Comparison of ENCODE assay signal across 9 mouse cellular contexts in the genomic region with DNA sequence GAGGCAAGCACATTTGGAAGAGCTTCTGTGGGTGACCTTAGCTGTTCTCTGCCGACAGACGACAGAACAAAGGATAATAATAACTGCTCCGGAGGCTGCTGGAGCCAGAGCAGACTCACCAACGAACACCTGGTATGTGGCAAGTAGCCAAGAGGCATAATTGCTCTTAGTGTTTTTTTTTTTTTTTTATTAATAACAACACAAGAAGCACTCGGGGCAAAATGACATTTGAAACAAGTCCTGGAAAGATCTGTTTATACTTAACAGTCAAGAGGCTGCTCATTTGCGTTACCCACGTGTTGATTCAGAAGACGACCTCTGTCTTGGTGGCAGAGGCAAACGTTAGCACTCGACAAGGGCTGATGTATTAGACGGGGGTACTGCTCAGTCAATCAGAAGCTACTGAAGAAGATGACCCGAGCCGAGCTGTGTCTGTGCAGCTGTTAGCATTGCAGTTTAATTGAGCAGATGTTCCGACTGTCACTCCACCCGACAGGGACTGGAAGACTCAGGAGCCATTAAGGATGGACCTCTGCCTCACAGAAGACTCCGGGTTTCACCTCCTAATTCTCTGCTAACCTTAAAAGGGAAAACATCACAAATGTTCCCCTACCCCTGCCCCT.
DNase-seq lines count a peak whose midpoint lies in the region; ATAC-seq and TF ChIP-seq lines count a peak whose summit lies in the region.
"Had no signal": no experiment of that assay in that cellular context is flagged by ENCODE, and none has a peak within 500 bp of the region (broad histone marks: within the 10 kb centered on the region; RNA-seq: fewer than 3 reads in every experiment).

No protein-coding gene starts in this region.

- H3K4me1 ChIP-seq in embryonic facial prominence, embryonic 12.5 days, result peaks cover 10% of the 10 kb centered on the region; the same call in 1 of the 2 replicates
- H3K4me1 ChIP-seq in heart, postnatal 0 days (ENCODE audit: control insufficient read depth, insufficient read depth), result peaks cover 18% of the 10 kb centered on the region; the same call in 1 of the 2 replicates
- no peaks in the 10 kb centered on the region for H3K4me1 ChIP-seq in liver, postnatal 0 days (ENCODE audit: insufficient read depth)
- H3K4me1 ChIP-seq: liver, embryonic 13.5 days had no signal

- no peak overlapping the region for H3K9ac ChIP-seq in embryonic facial prominence, embryonic 12.5 days
- no peak overlapping the region for H3K9ac ChIP-seq in heart, postnatal 0 days (replicated peaks; ENCODE audit: low read depth, low read length)
- H3K9ac ChIP-seq in liver, postnatal 0 days (replicated peaks), result no peak overlapping the region
- H3K9ac ChIP-seq: liver, embryonic 13.5 days had no signal

- no peak overlapping the region for H3K4me2 ChIP-seq in embryonic facial prominence, embryonic 12.5 days (replicated peaks)
- peak overlapping the region; percentile 2; the same call in 1 of the 2 replicates for H3K4me2 ChIP-seq in heart, postnatal 0 days (ENCODE audit: low read depth, low read length)
- no peak overlapping the region for H3K4me2 ChIP-seq in liver, postnatal 0 days (ENCODE audit: low read depth, low read length)
- H3K4me2 ChIP-seq: liver, embryonic 13.5 days had no signal

- no peak; the same call in 1 of the 2 replicates for TF ChIP-seq EP300 in heart, postnatal 0 days (IDR thresholded peaks at IDR 0.05; ENCODE audit: low read depth)
- no peak for TF ChIP-seq EP300 in liver, postnatal 0 days (IDR thresholded peaks at IDR 0.05; ENCODE audit: low read depth)

- H3K36me3 ChIP-seq in embryonic facial prominence, embryonic 12.5 days, result no peaks in the 10 kb centered on the region
- no peaks in the 10 kb centered on the region for H3K36me3 ChIP-seq in heart, postnatal 0 days (replicated peaks; ENCODE audit: control insufficient read depth, insufficient read depth, low read length)
- no peaks in the 10 kb centered on the region for H3K36me3 ChIP-seq in liver, postnatal 0 days (replicated peaks; ENCODE audit: insufficient read depth, low read length)
- H3K36me3 ChIP-seq: liver, embryonic 13.5 days had no signal

- DNase-seq in cerebellum, adult 9-11 months, result peak; percentile 23
- DNase-seq in layer of hippocampus, adult 2 months (ENCODE audit: low spot score in 2 of 2), result no peak
- DNase-seq in layer of hippocampus, postnatal 14 days (ENCODE audit: low spot score in 2 of 2), result no peak
- DNase-seq in heart, postnatal 0 days (ENCODE audit: low spot score), result peak; percentile 86
- DNase-seq in yolk sac, embryonic 10.5 days (ENCODE audit: low spot score), result no peak
- DNase-seq in liver, postnatal 0 days, result no peak
- DNase-seq: liver, embryonic 13.5 days had no signal

- WGBS in embryonic facial prominence, embryonic 12.5 days, result 27% methylated on average over 16 of the region's 16 CpGs
- WGBS in heart, postnatal 0 days, result 25% methylated on average over 16 of the region's 16 CpGs
- 68% methylated on average over 16 of the region's 16 CpGs for WGBS in liver, postnatal 0 days (ENCODE audit: insufficient replicate concordance)

- H3K27me3 ChIP-seq in embryonic facial prominence, embryonic 12.5 days, result no peaks in the 10 kb centered on the region
- no peaks in the 10 kb centered on the region for H3K27me3 ChIP-seq in heart, postnatal 0 days (ENCODE audit: control insufficient read depth, insufficient read depth, low read length)
- no peaks in the 10 kb centered on the region for H3K27me3 ChIP-seq in liver, postnatal 0 days (ENCODE audit: insufficient read depth, low read length)
- H3K27me3 ChIP-seq: liver, embryonic 13.5 days had no signal

- no peak for TF ChIP-seq CTCF in layer of hippocampus, adult 2 months (conservative IDR thresholded peaks at IDR 0.05)
- TF ChIP-seq CTCF in heart, postnatal 0 days (IDR thresholded peaks at IDR 0.05; ENCODE audit: low read depth), result no peak
- no peak for TF ChIP-seq CTCF in liver, postnatal 0 days (IDR thresholded peaks at IDR 0.05; ENCODE audit: low read depth)

- H3K9me3 ChIP-seq in embryonic facial prominence, embryonic 12.5 days, result no peaks in the 10 kb centered on the region
- no peaks in the 10 kb centered on the region for H3K9me3 ChIP-seq in heart, postnatal 0 days (replicated peaks; ENCODE audit: control insufficient read depth, low read length)
- H3K9me3 ChIP-seq in liver, postnatal 0 days (ENCODE audit: low read length), result no peaks in the 10 kb centered on the region

- no peak for ATAC-seq in cerebellum, adult (ENCODE audit: insufficient number of reproducible peaks, low FRiP score, low TSS enrichment)
- ATAC-seq in embryonic facial prominence, embryonic 12.5 days (ENCODE audit: insufficient number of reproducible peaks, insufficient read depth, low FRiP score, low TSS enrichment), result 0 out of 2 replicates have a peak, but pooled peaks have one; percentile 25
- ATAC-seq in heart, postnatal 0 days (ENCODE audit: insufficient read depth, low read depth), result peak; percentile 88
- ATAC-seq in liver, postnatal 0 days, result no peak

- H3K4me3 ChIP-seq in layer of hippocampus, adult 2 months, result no peak overlapping the region
- H3K4me3 ChIP-seq in embryonic facial prominence, embryonic 12.5 days, result no peak overlapping the region
- no peak overlapping the region for H3K4me3 ChIP-seq in heart, postnatal 0 days (ENCODE audit: low read depth, low read length)
- H3K4me3 ChIP-seq in liver, postnatal 0 days (ENCODE audit: low read depth, low read length), result no peak overlapping the region
- H3K4me3 ChIP-seq: liver, embryonic 13.5 days had no signal

- H3K27ac ChIP-seq in layer of hippocampus, adult 2 months, result peak overlapping the region; percentile 39; the same call in 1 of the 2 replicates
- H3K27ac ChIP-seq in embryonic facial prominence, embryonic 12.5 days, result 0 out of 2 replicates have a peak overlapping the region, but pooled peaks have one; percentile 5
- peak overlapping the region; percentile 91 for H3K27ac ChIP-seq in heart, postnatal 0 days (ENCODE audit: low read depth)
- H3K27ac ChIP-seq in liver, postnatal 0 days (ENCODE audit: low read depth), result no peak overlapping the region
- H3K27ac ChIP-seq: liver, embryonic 13.5 days had no signal

Comparison
In these comparisons a context has a peak if more than half of its experiments do, and no peak if none do; other contexts are left out.
1. DNase-seq: peak in cerebellum, adult 9-11 months (single experiment) and heart, postnatal 0 days (single experiment); none in layer of hippocampus, adult 2 months (0 of 2), layer of hippocampus, postnatal 14 days (0 of 2), yolk sac, embryonic 10.5 days (single experiment) and liver, postnatal 0 days (single experiment).
2. ATAC-seq: peak in embryonic facial prominence, embryonic 12.5 days (single experiment) and heart, postnatal 0 days (single experiment); none in cerebellum, adult (single experiment) and liver, postnatal 0 days (single experiment).